Mouse (Mus musculus): ENCODE measurements around the gene Olfr961. TPM values are rescaled to one million over a fixed set of nuclear protein-coding genes. Genes with fewer than 3 reads are reported as not detected.
A peak's percentile ranks its signal among the peaks of the same experiment; 100 is the strongest.

Olfr961 gene
- not detected in 2 replicates for polyA plus RNA-seq (2014; fragmentation: Nextera tagmentation; extraction: Ambion mirVana)

DNA sequence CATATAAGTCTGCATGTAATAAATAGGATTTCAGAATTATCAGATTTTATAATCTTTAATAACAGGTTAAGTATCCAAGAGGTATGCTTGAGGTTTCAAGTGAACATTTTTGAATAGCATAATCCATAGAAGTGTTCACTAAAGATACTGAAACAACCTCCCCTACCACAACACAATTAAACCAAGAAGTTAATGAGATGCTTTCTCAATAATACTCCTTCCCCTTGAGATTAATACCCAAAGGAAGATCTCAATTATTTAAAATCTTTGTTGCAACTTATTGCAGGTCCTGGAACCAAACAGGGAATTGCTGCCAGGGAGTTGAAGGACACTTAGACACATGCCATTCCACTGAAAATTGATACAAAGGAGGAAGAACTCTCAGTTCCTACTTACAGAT is at the start of gene Olfr961:
Gene Olfr961 (plus strand): TSS at position 301 of the 400 bp plus-strand sequence.
- Histone ChIP-seq H3K4me3 (ENCODE audit: low read depth, low read length) (no peak within 1 kb of the TSS), H3K9ac (no peak within 1 kb of the TSS), H3K27me3 (ENCODE audit: insufficient read depth, low read length) (no peaks in the 10 kb centered on the region), H3K9me3 (ENCODE audit: low read depth, low read length) (no peaks in the 10 kb centered on the region), H3K27ac (ENCODE audit: low read depth) (no peak within 1 kb of the TSS), H3K36me3 (ENCODE audit: insufficient read depth) (no peaks in the 10 kb centered on the region), H3K4me1 (ENCODE audit: insufficient read depth) (no peaks in the 10 kb centered on the region), H3K4me2 (no peak within 1 kb of the TSS)
- TF ChIP-seq CTCF (IDR thresholded peaks at IDR 0.05; ENCODE audit: low read depth) = no peak
- ATAC-seq (ENCODE audit: insufficient read depth) = no peak
- no peak for DNase-seq

DNA sequence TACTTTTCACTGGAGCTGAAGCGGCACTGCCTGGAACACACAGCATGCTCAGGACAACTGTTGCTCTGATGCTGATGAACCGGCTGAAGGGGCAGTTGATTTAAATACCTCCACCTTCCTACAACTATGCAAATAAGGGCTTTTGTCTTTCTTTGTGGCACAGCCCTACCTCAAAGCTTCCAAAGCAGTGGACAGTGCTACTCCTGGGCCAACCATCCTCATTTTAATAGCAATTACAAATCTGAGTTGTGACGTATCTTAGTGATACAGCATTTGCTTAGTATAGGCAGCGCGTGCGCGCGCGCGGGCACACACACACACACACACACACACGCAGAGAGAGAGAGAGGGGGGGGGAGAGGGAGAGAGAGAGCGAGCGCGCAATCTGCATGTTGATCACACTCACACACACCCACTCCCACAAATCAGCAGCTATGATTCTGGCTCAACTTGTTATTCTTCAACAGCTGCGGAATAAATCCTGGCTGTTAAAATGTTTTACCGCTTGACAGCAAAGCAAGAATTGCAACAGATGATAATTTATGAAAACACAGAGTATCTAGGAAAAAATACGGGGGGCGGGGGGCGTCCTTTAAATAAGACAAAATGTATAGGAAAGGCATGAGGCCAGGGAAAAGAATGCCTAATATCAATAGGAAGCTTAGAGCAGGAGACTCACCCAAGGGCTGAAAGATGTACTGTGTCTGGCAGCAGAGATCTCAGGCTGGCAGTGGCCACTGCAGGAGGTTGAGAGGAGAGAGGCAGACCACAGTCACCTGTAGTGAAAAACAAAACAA is 42.2 kb upstream of the Olfr961 start:
- ATAC-seq (ENCODE audit: insufficient read depth) (peak; percentile 75), DNase-seq (peak; percentile 50)
- Histone ChIP-seq H3K27ac (ENCODE audit: low read depth) (no peak overlapping the region), H3K27me3 (ENCODE audit: insufficient read depth, low read length) (no peaks in the 10 kb centered on the region), H3K9ac (peak overlapping the region; percentile 28; the same call in 1 of the 2 replicates), H3K4me3 (ENCODE audit: low read depth, low read length) (peak overlapping the region; percentile 37), H3K4me2 (peak overlapping the region; percentile 74), H3K9me3 (ENCODE audit: low read depth, low read length) (no peaks in the 10 kb centered on the region), H3K36me3 (ENCODE audit: insufficient read depth) (no peaks in the 10 kb centered on the region), H3K4me1 (ENCODE audit: insufficient read depth) (no peaks in the 10 kb centered on the region)
- no peak for TF ChIP-seq CTCF (IDR thresholded peaks at IDR 0.05; ENCODE audit: low read depth)
- WGBS = under 1% methylated on average over 19 of the region's 19 CpGs

- DNase-seq (peak; percentile 65), ATAC-seq (ENCODE audit: insufficient read depth) (peak; percentile 90)
- H3K9ac ChIP-seq = peak overlapping the region; percentile 34
- H3K36me3 ChIP-seq (ENCODE audit: insufficient read depth) = no peaks in the 10 kb centered on the region
- no peaks in the 10 kb centered on the region for H3K9me3 ChIP-seq (ENCODE audit: low read depth, low read length)
- peak overlapping the region; percentile 37 for H3K4me3 ChIP-seq (ENCODE audit: low read depth, low read length)
- no peaks in the 10 kb centered on the region for H3K4me1 ChIP-seq (ENCODE audit: insufficient read depth)
- under 1% methylated on average over 9 of the region's 9 CpGs for WGBS
- no peak for TF ChIP-seq CTCF (IDR thresholded peaks at IDR 0.05; ENCODE audit: low read depth)
- H3K4me2 ChIP-seq = peak overlapping the region; percentile 74
- H3K27me3 ChIP-seq (ENCODE audit: insufficient read depth, low read length) = no peaks in the 10 kb centered on the region
- H3K27ac ChIP-seq (ENCODE audit: low read depth) = no peak overlapping the region
Measured at GRCm38 (mm10) chr9:39603333-39603845, 41.5 kb upstream of the Olfr961 start.

DNA sequence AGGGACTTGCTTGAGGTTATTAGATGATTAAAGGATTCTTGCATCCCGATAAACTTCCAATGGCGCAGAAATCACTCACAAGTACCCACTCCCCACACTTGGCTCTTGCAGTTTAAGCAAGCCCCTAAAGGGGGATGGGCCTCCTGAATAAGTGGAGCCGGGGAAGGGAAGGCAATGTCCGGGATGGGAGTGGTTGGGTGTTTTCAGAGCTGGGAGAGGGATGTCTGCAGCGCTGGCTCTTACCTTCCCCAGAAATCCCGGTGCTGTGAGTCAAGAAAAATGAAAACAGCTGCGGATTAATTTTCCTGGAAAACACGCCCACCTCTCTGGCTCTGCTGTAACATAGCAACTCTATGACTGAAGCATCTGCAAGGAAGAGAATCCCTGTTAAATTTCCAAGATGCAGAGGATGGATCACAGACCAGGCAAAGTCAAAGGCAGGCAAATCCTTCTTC is 40.9 kb upstream of the Olfr961 start, which contains the start of gene AW551984:
Gene AW551984 (minus strand): TSS at position 405 of the 455 bp plus-strand sequence.
- Histone ChIP-seq H3K9ac (peak within 1 kb of the TSS; percentile 34), H3K4me1 (ENCODE audit: insufficient read depth) (no peaks in the 10 kb centered on the region), H3K36me3 (ENCODE audit: insufficient read depth) (no peaks in the 10 kb centered on the region), H3K27ac (ENCODE audit: low read depth) (peak within 1 kb of the TSS; percentile 18; the same call in 1 of the 2 replicates), H3K4me3 (ENCODE audit: low read depth, low read length) (peak within 1 kb of the TSS; percentile 37), H3K4me2 (peak within 1 kb of the TSS; percentile 74), H3K9me3 (ENCODE audit: low read depth, low read length) (no peaks in the 10 kb centered on the region), H3K27me3 (ENCODE audit: insufficient read depth, low read length) (no peaks in the 10 kb centered on the region)
- DNase-seq = peak; percentile 51
- no peak for TF ChIP-seq CTCF (IDR thresholded peaks at IDR 0.05; ENCODE audit: low read depth)
- 0% methylated on average over 8 of the region's 8 CpGs for WGBS
- ATAC-seq (ENCODE audit: insufficient read depth) = peak; percentile 79

DNA sequence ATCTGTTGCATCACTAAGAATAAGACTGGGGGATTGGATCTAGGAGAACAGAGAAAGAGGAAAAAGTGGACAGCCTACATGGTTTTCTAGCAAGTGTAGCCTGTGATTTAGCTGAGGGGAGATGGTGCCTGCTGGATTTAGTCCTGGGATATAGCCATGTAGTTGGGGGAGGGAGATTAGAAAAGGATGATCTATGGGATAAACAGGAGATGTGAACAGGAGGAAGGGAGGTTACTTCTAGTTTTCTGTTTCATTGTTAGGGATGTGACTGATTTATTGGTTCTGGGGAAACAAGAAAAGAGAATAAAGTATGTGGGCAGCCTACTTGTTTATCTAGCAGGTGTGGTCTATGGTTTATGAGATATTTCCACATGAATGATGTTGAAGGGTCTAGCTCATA is 36.4 kb upstream of the Olfr961 start:
- H3K4me3 ChIP-seq (ENCODE audit: low read depth, low read length) = no peak overlapping the region
- H3K4me1 ChIP-seq (ENCODE audit: insufficient read depth) = no peaks in the 10 kb centered on the region
- H3K4me2 ChIP-seq = no peak overlapping the region
- ATAC-seq (ENCODE audit: insufficient read depth) = no peak
- no peak for TF ChIP-seq CTCF (IDR thresholded peaks at IDR 0.05; ENCODE audit: low read depth)
- no peaks in the 10 kb centered on the region for H3K36me3 ChIP-seq (ENCODE audit: insufficient read depth)
- H3K27ac ChIP-seq (ENCODE audit: low read depth) = no peak overlapping the region
- DNase-seq = no peak
- H3K9ac ChIP-seq = no peak overlapping the region
- no peaks in the 10 kb centered on the region for H3K27me3 ChIP-seq (ENCODE audit: insufficient read depth, low read length)
- H3K9me3 ChIP-seq (ENCODE audit: low read depth, low read length) = no peaks in the 10 kb centered on the region

GRCm38 (mm10) chr9:39610355-39610754 is 34.5 kb upstream of the Olfr961 start, which contains the start of gene Olfr148:
Olfr148 (plus strand) TSS chr9:39610655.
- H3K9ac ChIP-seq = no peak within 1 kb of the TSS
- 72% methylated on average over 3 of the region's 3 CpGs for WGBS
- no peak within 1 kb of the TSS for H3K4me3 ChIP-seq (ENCODE audit: low read depth, low read length)
- no peaks in the 10 kb centered on the region for H3K9me3 ChIP-seq (ENCODE audit: low read depth, low read length)
- no peak within 1 kb of the TSS for H3K4me2 ChIP-seq
- no peaks in the 10 kb centered on the region for H3K27me3 ChIP-seq (ENCODE audit: insufficient read depth, low read length)
- ATAC-seq (ENCODE audit: insufficient read depth) (no peak), DNase-seq (no peak)
- H3K4me1 ChIP-seq (ENCODE audit: insufficient read depth) = no peaks in the 10 kb centered on the region
- no peak for TF ChIP-seq CTCF (IDR thresholded peaks at IDR 0.05; ENCODE audit: low read depth)
- no peaks in the 10 kb centered on the region for H3K36me3 ChIP-seq (ENCODE audit: insufficient read depth)
- no peak within 1 kb of the TSS for H3K27ac ChIP-seq (ENCODE audit: low read depth)

DNA sequence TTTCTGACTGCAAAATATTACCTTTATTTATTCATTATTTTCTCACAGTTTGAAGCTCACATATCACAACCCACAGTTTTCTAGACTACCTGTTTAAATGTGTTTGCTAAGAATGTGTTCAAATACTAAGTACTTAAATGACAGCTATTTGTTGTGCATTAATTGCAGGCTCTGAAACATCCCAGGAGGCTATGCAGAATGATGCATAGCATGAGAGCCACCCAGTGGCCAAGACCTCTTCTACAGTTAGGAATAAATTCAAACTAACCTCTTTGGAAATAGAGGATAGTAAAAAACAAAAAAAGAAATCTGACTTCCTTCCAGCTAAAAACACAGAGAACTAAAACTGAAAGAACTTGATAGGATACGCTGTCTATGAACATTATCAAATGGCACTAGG is 32.9 kb upstream of the Olfr961 start:
- H3K36me3 ChIP-seq (ENCODE audit: insufficient read depth) = no peaks in the 10 kb centered on the region
- TF ChIP-seq CTCF (IDR thresholded peaks at IDR 0.05; ENCODE audit: low read depth) = peak; percentile 61
- no peak overlapping the region for H3K4me3 ChIP-seq (ENCODE audit: low read depth, low read length)
- 62% methylated on average over 1 of the region's 1 CpGs for WGBS
- H3K27me3 ChIP-seq (ENCODE audit: insufficient read depth, low read length) = no peaks in the 10 kb centered on the region
- no peak overlapping the region for H3K9ac ChIP-seq
- H3K4me2 ChIP-seq = no peak overlapping the region
- ATAC-seq (ENCODE audit: insufficient read depth) (no peak), DNase-seq (peak; percentile 63)
- H3K4me1 ChIP-seq (ENCODE audit: insufficient read depth) = no peaks in the 10 kb centered on the region
- H3K27ac ChIP-seq (ENCODE audit: low read depth) = no peak overlapping the region
- no peaks in the 10 kb centered on the region for H3K9me3 ChIP-seq (ENCODE audit: low read depth, low read length)

Data from lung, embryonic 14.5 days (tissue).